Mouse (Mus musculus) urinary bladder, postnatal 10 days (tissue): ENCODE results near the gene Dnm3.

ENCODE experiments used
- DNase-seq: peaks from one replicate; pipeline ENCODE4 v3.0.0; 2022; ENCODE audit warnings: low spot score

Dnm3 gene

GRCm38 (mm10) chr1:161990684-161991578 is 486.9 kb downstream of the Dnm3 start:
- DNase-seq, result no peak

GRCm38 (mm10) chr1:161983979-161984566 is 493.8 kb downstream of the Dnm3 start:
- DNase-seq, result no peak

GRCm38 (mm10) chr1:161983451-161983850 is 494.4 kb downstream of the Dnm3 start:
- no peak for DNase-seq

GRCm38 (mm10) chr1:161980626-161981298 is 497.1 kb downstream of the Dnm3 start:
- DNase-seq, result no peak

- DNase-seq, result no peak
Observed at GRCm38 (mm10) chr1:161980046-161980445, 497.8 kb downstream of the Dnm3 start.

- DNase-seq, result no peak
Observed at GRCm38 (mm10) chr1:161979536-161979935, 498.3 kb downstream of the Dnm3 start, which contains the start of gene 4930558K02Rik. 4930558K02Rik (minus strand) TSS chr1:161979636.

GRCm38 (mm10) chr1:161978173-161978700 is 499.6 kb downstream of the Dnm3 start:
- no peak for DNase-seq

DNA sequence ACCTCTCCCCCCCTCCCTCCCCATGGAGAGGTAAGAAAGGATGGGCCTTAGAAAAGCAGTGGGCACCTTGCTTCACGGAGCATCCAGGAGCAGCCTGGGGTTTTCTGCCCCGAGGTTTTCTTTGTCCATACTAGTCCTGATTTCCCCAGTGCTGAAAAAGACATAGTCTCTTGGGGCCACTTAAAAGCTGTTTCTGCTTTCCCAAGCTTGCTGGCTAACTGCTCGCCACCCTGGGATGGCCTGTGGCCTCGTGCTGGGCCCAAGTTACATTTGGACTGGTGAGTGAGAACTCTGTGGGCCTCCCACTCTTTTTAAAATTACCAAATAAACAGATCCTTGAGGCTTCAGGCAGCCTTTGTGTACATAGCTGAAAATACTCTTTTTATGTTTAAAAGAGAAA is 500.5 kb downstream of the Dnm3 start:
- DNase-seq, result no peak

DNA sequence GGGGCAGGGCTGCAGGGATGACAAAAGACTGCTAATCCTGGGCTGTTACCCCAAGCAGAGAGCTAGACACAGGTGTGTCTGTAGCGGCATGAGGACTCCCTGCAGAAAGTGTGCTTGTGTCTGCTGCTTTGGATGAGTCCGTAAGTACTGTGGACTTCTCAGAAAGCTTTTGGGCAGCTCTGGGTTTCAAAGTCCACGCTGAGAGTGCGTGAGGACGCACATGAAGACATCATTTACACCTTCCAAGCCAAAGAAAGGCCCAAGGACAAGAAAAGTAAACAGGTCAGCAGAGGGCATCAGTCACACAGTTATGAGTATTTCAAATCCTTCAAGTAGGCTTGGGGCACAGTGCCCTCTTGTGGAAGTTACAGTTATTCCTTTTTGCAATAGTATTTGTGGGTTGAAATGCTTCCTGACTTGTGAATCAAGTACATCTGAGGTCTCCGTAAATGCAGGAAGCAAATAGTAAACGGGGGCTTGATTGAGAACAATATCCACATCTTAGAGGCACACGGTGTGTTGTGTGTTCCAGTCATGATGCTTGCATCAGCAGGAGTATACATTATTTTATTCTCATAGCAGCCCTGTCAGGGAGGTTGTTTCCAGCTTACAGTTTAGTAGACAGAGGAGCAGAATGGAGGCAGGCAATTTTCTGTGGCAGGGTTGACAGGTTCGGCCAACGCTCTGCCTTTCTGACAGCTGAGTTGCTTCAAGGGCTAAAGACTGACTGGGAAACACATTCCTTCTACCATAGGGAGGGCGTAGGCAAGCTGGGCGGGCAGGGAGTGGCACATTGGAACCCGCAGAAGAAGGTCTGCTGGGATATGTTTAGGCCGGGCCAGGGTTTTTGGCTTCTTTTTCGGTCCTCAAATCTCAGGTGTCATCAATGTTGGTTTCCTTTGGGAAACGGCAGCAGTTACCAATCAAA is 501.3 kb downstream of the Dnm3 start:
- no peak for DNase-seq

DNA sequence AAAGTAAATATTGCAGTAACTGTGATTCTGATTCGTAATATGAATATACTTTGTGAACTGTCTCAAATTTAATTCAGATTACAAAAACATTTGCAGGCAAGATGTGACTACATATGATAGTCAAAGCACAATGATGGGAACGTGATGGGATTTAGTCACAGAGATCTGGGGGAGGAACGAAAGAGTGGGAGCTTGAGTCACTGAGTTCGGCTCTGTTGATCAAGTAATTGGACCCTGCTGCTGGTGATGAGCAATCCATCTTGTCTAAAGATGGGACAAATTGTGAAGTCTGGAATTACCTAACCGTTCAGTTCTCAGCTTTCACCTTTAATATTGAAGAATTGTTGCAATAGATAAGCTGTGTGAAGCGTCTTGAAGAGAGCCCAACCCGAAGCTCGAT is 505.6 kb downstream of the Dnm3 start:
- DNase-seq, result no peak

DNA sequence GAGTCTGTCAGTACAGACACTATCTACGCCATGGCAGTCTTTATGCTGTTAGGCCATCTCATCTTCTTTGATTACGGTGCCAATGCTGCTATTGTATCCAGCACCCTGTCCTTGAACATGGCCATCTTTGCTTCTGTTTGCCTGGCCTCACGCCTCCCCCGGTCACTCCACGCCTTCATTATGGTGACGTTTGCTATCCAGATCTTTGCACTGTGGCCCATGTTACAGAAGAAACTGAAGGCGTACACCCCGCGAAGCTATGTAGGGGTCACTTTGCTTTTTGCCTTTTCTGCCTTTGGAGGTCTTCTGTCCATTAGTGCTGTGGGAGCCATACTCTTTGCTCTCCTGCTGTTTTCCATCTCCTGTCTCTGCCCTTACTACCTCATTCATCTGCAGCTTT is 507.0 kb downstream of the Dnm3 start:
- no peak for DNase-seq

DNA sequence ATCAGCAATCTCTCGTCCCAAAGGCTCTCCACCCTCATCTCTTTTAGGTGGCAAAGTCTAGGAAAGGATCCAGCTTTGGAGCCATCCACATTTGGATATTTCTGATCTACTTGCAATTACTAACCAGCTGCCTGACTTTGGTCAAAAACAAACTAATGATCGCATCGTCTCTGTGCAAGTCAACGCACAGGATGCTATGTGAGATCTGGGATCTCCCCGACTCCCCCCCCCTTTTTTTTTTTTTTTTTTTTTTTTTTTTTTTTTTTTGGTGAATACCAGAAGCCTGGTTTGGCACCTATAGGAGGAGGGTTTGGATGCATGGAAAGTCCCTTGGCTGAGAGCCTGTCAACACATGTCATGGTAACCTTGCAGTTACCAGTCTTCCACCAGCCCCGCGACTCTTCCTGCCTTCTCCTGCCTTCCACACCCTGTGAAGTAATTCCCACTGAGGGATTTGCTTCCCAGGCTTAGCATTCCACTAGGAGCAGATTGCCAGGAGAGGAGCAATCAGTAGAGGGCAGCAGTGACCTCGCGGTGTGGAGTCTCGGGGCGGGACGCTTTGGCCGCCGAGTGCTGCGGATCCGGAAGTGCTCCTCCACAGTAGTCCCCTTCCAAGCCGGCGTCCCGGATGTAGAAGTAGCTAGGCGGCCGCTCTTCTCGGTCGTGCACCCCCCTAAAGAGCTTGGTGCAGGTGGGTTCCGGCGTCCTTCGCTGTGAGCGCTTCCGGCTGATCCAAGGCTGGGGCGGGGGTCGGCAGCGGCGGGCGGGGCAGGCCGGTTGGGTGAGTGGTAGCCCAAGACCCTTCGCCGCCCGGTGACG is 509.0 kb downstream of the Dnm3 start, which contains the start of gene Pigc:
TSS of gene Pigc (plus strand) at position 598 of the 819 bp plus-strand sequence.
- peak; percentile 72 for DNase-seq

GRCm38 (mm10) chr1:161967936-161968335 is 509.9 kb downstream of the Dnm3 start:
- DNase-seq, result no peak

GRCm38 (mm10) chr1:161962465-161963377 is 515.1 kb downstream of the Dnm3 start:
- no peak for DNase-seq

GRCm38 (mm10) chr1:161957964-161958950 is 519.6 kb downstream of the Dnm3 start:
- no peak for DNase-seq

DNA sequence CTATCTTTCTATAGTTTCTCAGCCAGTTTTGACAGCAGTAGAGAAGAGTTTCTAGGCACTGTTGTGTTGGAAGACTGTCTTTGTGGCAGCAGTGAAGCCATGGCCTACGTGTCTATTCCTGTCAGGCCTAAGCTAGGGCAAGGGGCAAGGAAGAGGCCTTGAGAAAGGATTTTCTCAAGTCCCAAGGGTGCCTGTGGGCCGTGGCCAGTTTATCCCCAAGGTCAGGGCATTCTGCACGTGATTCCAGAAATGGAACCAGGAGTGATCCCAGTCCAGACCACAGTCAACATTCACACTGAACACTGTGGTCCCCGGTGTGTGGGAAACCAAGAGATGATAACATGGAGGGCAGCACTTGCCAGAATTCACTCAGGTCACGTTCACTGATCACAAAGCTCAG is 522.0 kb downstream of the Dnm3 start:
- DNase-seq, result no peak

DNA sequence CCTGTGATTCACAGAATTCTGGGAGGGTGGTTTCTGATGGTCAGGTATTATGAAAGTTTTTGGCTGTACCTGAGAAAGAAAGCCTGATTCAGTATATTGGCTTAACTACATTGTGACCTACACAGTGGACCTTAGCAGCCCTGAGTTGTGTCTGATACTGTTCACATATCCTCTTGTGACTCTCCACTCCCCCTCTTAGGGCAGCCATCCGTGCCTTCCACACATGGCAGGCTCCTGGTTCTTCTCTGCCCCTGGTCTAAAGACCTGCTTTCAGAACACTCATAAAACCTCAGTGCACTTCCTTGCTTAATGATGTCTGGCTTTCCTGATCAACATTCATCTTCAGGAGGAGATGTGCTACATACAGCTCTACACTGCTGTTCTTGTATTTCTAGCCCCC is 525.2 kb downstream of the Dnm3 start:
- DNase-seq, result no peak
